Mouse (Mus musculus): ENCODE data around the gene Zmym1. TPM values are rescaled to one million over a fixed set of nuclear protein-coding genes. Genes with fewer than 3 reads are reported as not detected.

The Zmym1 gene
- total RNA-seq, 2 experiments from 2014 or later: 12.9 to 14.3 TPM

- Histone ChIP-seq H3K4me3 (no peak overlapping the region), H3K27ac (no peak overlapping the region)
- no peak for DNase-seq (ENCODE audit: low spot score in 2 of 2)
- no peak for TF ChIP-seq CTCF (conservative IDR thresholded peaks at IDR 0.05)
Measured at GRCm38 (mm10) chr4:127053071-127053470, 7.9 kb downstream of the Zmym1 start.

GRCm38 (mm10) chr4:127051121-127051520 is 9.8 kb downstream of the Zmym1 start:
- Histone ChIP-seq H3K4me3 (no peak overlapping the region), H3K27ac (no peak overlapping the region)
- no peak for DNase-seq (ENCODE audit: low spot score in 2 of 2)
- TF ChIP-seq CTCF (conservative IDR thresholded peaks at IDR 0.05): no peak

GRCm38 (mm10) chr4:127043540-127043939 is 17.4 kb downstream of the Zmym1 start:
- Histone ChIP-seq H3K27ac (no peak overlapping the region), H3K4me3 (no peak overlapping the region)
- TF ChIP-seq CTCF (conservative IDR thresholded peaks at IDR 0.05): no peak
- DNase-seq (ENCODE audit: low spot score in 2 of 2): no peak

- no peak overlapping the region for H3K4me3 ChIP-seq
- TF ChIP-seq CTCF (conservative IDR thresholded peaks at IDR 0.05): peak; percentile 63
- no peak for DNase-seq (ENCODE audit: low spot score in 2 of 2)
- no peak overlapping the region for H3K27ac ChIP-seq
Measured at GRCm38 (mm10) chr4:127039871-127040483, 21.0 kb downstream of the Zmym1 start.

GRCm38 (mm10) chr4:127038828-127039349 is 22.1 kb downstream of the Zmym1 start:
- H3K4me3 ChIP-seq: no peak overlapping the region
- no peak for DNase-seq (ENCODE audit: low spot score in 2 of 2)
- no peak overlapping the region for H3K27ac ChIP-seq
- TF ChIP-seq CTCF (conservative IDR thresholded peaks at IDR 0.05): no peak

- no peak overlapping the region for H3K27ac ChIP-seq
- no peak for DNase-seq (ENCODE audit: low spot score in 2 of 2)
- TF ChIP-seq CTCF (conservative IDR thresholded peaks at IDR 0.05): no peak
- no peak overlapping the region for H3K4me3 ChIP-seq
Measured at GRCm38 (mm10) chr4:127037908-127038827, 22.8 kb downstream of the Zmym1 start.

- no peak for TF ChIP-seq CTCF (conservative IDR thresholded peaks at IDR 0.05)
- DNase-seq (ENCODE audit: low spot score in 2 of 2): no peak
- Histone ChIP-seq H3K4me3 (no peak overlapping the region), H3K27ac (no peak overlapping the region)
Measured at GRCm38 (mm10) chr4:127037158-127037557, 23.8 kb downstream of the Zmym1 start.

GRCm38 (mm10) chr4:127027228-127028190 is 33.4 kb downstream of the Zmym1 start:
- peak in 1 of 2 experiments; percentile 38 for DNase-seq (ENCODE audit: low spot score in 2 of 2)
- H3K4me3 ChIP-seq: no peak overlapping the region
- TF ChIP-seq CTCF (conservative IDR thresholded peaks at IDR 0.05): peak; percentile 79
- H3K27ac ChIP-seq: no peak overlapping the region

- TF ChIP-seq CTCF (conservative IDR thresholded peaks at IDR 0.05): no peak
- H3K4me3 ChIP-seq: no peak overlapping the region
- DNase-seq (ENCODE audit: low spot score in 2 of 2): no peak
- H3K27ac ChIP-seq: no peak overlapping the region
Measured at GRCm38 (mm10) chr4:127026826-127027225, 34.1 kb downstream of the Zmym1 start.

GRCm38 (mm10) chr4:127024240-127024639 is 36.7 kb downstream of the Zmym1 start:
- no peak for DNase-seq (ENCODE audit: low spot score in 2 of 2)
- TF ChIP-seq CTCF (conservative IDR thresholded peaks at IDR 0.05): no peak
- H3K27ac ChIP-seq: no peak overlapping the region

GRCm38 (mm10) chr4:127023201-127023600 is 37.8 kb downstream of the Zmym1 start:
- DNase-seq (ENCODE audit: low spot score in 2 of 2): no peak
- no peak for TF ChIP-seq CTCF (conservative IDR thresholded peaks at IDR 0.05)
- Histone ChIP-seq H3K4me3 (peak overlapping the region; percentile 87), H3K27ac (no peak overlapping the region)

More at GRCm38 (mm10) chr4:127024240-127024639, 36.7 kb downstream of the Zmym1 start:
- H3K4me3 ChIP-seq: peak overlapping the region; percentile 87

- Histone ChIP-seq H3K27ac (peak overlapping the region; percentile 100), H3K4me3 (peak overlapping the region; percentile 87)
- DNase-seq (ENCODE audit: low spot score in 2 of 2): peak; percentile 83
- peak; percentile 73 for TF ChIP-seq CTCF (conservative IDR thresholded peaks at IDR 0.05)
Measured at GRCm38 (mm10) chr4:127021989-127022626, 38.8 kb downstream of the Zmym1 start.
